Mouse (Mus musculus) monocyte, adult 2 months (primary cell): ENCODE data around the gene Hoxa9.

Experiments used
- DNase-seq, 2 experiments: peaks; one replicate each; pipeline ENCODE4 v3.0.0; 2022; ENCODE audit warnings: low spot score in 2 of 2, low read depth in 1 of 2

The Hoxa9 gene

GRCm38 (mm10) chr6:52230516-52231165 lies at the start of gene Hoxa9:
Gene Hoxa9 (minus strand): TSS chr6:52231089.
- no peak for DNase-seq

- DNase-seq: no peak
Observed at GRCm38 (mm10) chr6:52276920-52277319, 46.0 kb upstream of the Hoxa9 start.

- DNase-seq: no peak
Observed at GRCm38 (mm10) chr6:52276382-52276781, 45.5 kb upstream of the Hoxa9 start.

- no peak for DNase-seq
Observed at GRCm38 (mm10) chr6:52275563-52276280, 44.8 kb upstream of the Hoxa9 start.

GRCm38 (mm10) chr6:52274576-52274975 lies 43.7 kb upstream of the Hoxa9 start:
- no peak for DNase-seq

- no peak for DNase-seq
Observed at GRCm38 (mm10) chr6:52273656-52274280, 42.9 kb upstream of the Hoxa9 start.

- DNase-seq: no peak
Observed at GRCm38 (mm10) chr6:52272766-52273655, 42.1 kb upstream of the Hoxa9 start.

- no peak for DNase-seq
Observed at GRCm38 (mm10) chr6:52270494-52271480, 39.9 kb upstream of the Hoxa9 start.

GRCm38 (mm10) chr6:52268756-52269155 lies 37.9 kb upstream of the Hoxa9 start:
- DNase-seq: no peak

- DNase-seq: no peak
Observed at GRCm38 (mm10) chr6:52268341-52268740, 37.5 kb upstream of the Hoxa9 start.

GRCm38 (mm10) chr6:52267691-52268090 lies 36.8 kb upstream of the Hoxa9 start:
- DNase-seq: no peak

- no peak for DNase-seq
Observed at GRCm38 (mm10) chr6:52267221-52267620, 36.3 kb upstream of the Hoxa9 start.

GRCm38 (mm10) chr6:52266666-52266985 lies 35.7 kb upstream of the Hoxa9 start:
- DNase-seq: no peak

GRCm38 (mm10) chr6:52265913-52266665 lies 35.2 kb upstream of the Hoxa9 start:
- no peak for DNase-seq

- DNase-seq: no peak
Observed at GRCm38 (mm10) chr6:52265306-52265912, 34.5 kb upstream of the Hoxa9 start.

GRCm38 (mm10) chr6:52264106-52264790 lies 33.4 kb upstream of the Hoxa9 start:
- no peak for DNase-seq

- DNase-seq: no peak
Observed at GRCm38 (mm10) chr6:52263321-52263585, 32.4 kb upstream of the Hoxa9 start.

GRCm38 (mm10) chr6:52262463-52263320 lies 31.8 kb upstream of the Hoxa9 start:
- DNase-seq: no peak
